Mouse (Mus musculus): ENCODE results near the gene Sept14. TPM values are rescaled to one million over a fixed set of nuclear protein-coding genes. Genes with fewer than 3 reads are reported as not detected.

Sept14 gene
- polyA plus RNA-seq, 1 experiment from 2014 or later, result not detected

- H3K27ac ChIP-seq (ENCODE audit: low read depth, low read length), result peak overlapping the region; percentile 98
- H3K9me3 ChIP-seq (ENCODE audit: control insufficient read depth, low read length), result no peaks in the 10 kb centered on the region
- H3K4me3 ChIP-seq (ENCODE audit: low read length), result peak overlapping the region; percentile 91
Observed at GRCm38 (mm10) chr5:129725774-129726392, 17.6 kb upstream of the Sept14 start.

DNA sequence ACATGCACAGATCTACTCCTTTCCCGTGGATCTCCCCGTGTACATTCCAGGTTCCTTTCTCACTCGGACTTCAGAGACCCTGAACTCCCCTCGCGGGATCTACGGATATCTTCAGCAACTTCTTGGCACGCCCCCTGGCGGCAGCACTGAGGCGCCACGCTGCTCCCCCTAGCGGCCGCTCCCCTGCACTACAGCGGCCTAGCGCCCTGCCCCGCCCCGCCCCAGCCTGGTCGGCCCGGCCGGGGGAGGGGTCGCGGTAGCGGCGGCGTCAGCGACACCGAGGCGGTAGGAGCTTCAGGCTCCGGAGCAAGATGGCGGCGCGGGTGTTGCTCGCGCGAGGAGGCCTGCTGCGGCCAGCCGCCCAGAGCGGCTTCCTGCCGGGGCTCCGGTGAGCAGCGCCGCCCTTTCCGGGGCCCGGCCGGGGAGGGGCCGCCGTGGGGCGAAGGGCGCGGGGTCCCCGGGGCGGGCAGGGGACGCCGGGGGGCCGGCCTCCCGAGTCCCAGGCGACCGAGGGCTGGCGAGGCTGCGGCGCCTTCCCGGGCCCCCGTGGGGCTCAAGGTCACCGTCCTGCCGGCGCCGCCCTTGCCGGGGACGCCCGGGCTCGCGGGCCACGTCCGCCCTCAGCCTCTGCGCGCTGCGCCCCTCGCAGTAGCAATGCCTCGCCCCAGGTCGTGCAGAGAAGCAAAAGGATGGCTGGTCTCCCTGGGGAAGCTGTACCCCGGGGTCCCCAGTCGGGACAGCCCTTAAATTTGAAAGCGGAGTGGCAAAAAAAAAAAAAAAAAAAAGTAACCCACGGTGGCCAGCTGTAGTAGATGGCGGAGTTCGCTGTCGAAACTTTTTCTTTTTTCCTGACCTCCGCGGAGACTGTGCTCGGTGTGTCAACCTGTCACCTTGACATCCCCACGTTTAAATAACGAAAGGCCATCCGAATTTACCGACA, 16.8 kb upstream of the Sept14 start, which contains the start of gene Nipsnap2:
TSS of gene Nipsnap2 (plus strand) at position 230 of the 940 bp plus-strand sequence.
- H3K4me1 ChIP-seq (ENCODE audit: control insufficient read depth, insufficient read depth, low read depth, low read length), result peaks cover 11% of the 10 kb centered on the region
- H3K27ac ChIP-seq (ENCODE audit: low read depth, low read length), result peak within 1 kb of the TSS; percentile 98
- under 1% methylated on average over 75 of the region's 93 CpGs for WGBS
- no peaks in the 10 kb centered on the region for H3K9me3 ChIP-seq (ENCODE audit: control insufficient read depth, low read length)
- H3K4me2 ChIP-seq (ENCODE audit: low read length), result peak within 1 kb of the TSS; percentile 66
- peak; percentile 95 for ATAC-seq
- H3K4me3 ChIP-seq (ENCODE audit: low read length), result peak within 1 kb of the TSS; percentile 91
- no peaks in the 10 kb centered on the region for H3K27me3 ChIP-seq (replicated peaks; ENCODE audit: control insufficient read depth, insufficient read depth, low read length)
- H3K36me3 ChIP-seq (ENCODE audit: control insufficient read depth, insufficient read depth, low read length), result 0 out of 2 replicates have a peak, but pooled peaks cover 1% of the 10 kb centered on the region
- H3K9ac ChIP-seq (ENCODE audit: low read depth, low read length), result peak within 1 kb of the TSS; percentile 96

More at GRCm38 (mm10) chr5:129725774-129726392, 17.6 kb upstream of the Sept14 start:
- ATAC-seq, result no peak
- Histone ChIP-seq H3K36me3 (ENCODE audit: control insufficient read depth, insufficient read depth, low read length) (no peaks in the 10 kb centered on the region), H3K9ac (ENCODE audit: low read depth, low read length) (peak overlapping the region; percentile 96), H3K27me3 (replicated peaks; ENCODE audit: control insufficient read depth, insufficient read depth, low read length) (no peaks in the 10 kb centered on the region), H3K4me1 (ENCODE audit: control insufficient read depth, insufficient read depth, low read depth, low read length) (peaks cover 11% of the 10 kb centered on the region), H3K4me2 (ENCODE audit: low read length) (peak overlapping the region; percentile 66)
- 12% methylated on average over 7 of the region's 7 CpGs for WGBS

DNA sequence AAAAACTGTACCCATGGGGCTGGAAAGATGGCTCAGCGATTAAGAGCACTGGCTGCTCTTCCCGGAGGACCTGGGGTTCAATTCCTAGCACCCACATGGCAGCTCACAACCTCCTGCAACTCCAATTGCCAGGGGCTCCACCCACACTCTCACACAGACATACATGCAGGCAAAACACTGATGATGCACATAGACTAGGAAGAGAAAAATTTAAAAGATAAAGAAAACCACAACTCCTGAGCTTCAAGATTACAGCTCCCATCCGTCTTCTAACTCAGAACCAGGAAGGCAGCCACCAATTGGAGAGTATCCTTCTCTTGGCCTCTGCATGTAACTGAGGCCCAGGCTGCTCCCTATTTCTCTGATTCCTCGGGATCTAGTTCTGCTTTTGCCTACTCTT, 16.0 kb upstream of the Sept14 start:
- Histone ChIP-seq H3K9me3 (ENCODE audit: control insufficient read depth, low read length) (no peaks in the 10 kb centered on the region), H3K27ac (ENCODE audit: low read depth, low read length) (no peak overlapping the region), H3K4me2 (ENCODE audit: low read length) (peak overlapping the region; percentile 66), H3K4me1 (ENCODE audit: control insufficient read depth, insufficient read depth, low read depth, low read length) (peaks cover 11% of the 10 kb centered on the region), H3K4me3 (ENCODE audit: low read length) (peak overlapping the region; percentile 91), H3K9ac (ENCODE audit: low read depth, low read length) (no peak overlapping the region; the same call in 1 of the 2 replicates), H3K27me3 (replicated peaks; ENCODE audit: control insufficient read depth, insufficient read depth, low read length) (no peaks in the 10 kb centered on the region), H3K36me3 (ENCODE audit: control insufficient read depth, insufficient read depth, low read length) (peaks cover 6% of the 10 kb centered on the region; the same call in 1 of the 2 replicates)
- no peak; the same call in 1 of the 2 replicates for ATAC-seq
- WGBS, result 52% methylated on average over 4 of the region's 4 CpGs

- Histone ChIP-seq H3K4me3 (ENCODE audit: low read length) (no peak overlapping the region), H3K9me3 (ENCODE audit: control insufficient read depth, low read length) (no peaks in the 10 kb centered on the region), H3K4me2 (ENCODE audit: low read length) (no peak overlapping the region), H3K27me3 (replicated peaks; ENCODE audit: control insufficient read depth, insufficient read depth, low read length) (no peaks in the 10 kb centered on the region), H3K36me3 (ENCODE audit: control insufficient read depth, insufficient read depth, low read length) (peaks cover 20% of the 10 kb centered on the region), H3K9ac (ENCODE audit: low read depth, low read length) (no peak overlapping the region), H3K27ac (ENCODE audit: low read depth, low read length) (no peak overlapping the region), H3K4me1 (ENCODE audit: control insufficient read depth, insufficient read depth, low read depth, low read length) (peaks cover 7% of the 10 kb centered on the region)
- WGBS, result 86% methylated on average over 3 of the region's 3 CpGs
- ATAC-seq, result no peak
Observed at GRCm38 (mm10) chr5:129720176-129720575, 11.9 kb upstream of the Sept14 start.

DNA sequence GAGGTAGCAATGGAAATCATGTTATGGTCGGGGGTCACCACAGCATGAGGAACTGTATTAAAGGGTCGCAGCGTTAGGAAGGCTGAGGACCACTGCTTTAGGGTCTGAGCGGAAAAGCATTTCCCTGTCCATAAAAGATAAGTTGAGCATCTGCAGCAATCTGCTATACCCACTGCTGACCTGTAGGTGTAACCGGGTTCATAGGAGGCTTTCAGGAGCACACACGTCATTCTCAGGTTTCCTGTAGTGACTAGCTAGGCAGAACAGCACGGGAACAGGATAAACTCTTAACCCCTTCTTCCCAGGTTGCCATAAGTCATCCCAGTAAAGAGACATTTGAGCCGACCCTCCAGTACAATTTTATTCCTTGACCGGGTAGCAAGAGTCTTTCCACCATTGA, 8.7 kb upstream of the Sept14 start:
- Histone ChIP-seq H3K9me3 (ENCODE audit: control insufficient read depth, low read length) (no peaks in the 10 kb centered on the region), H3K9ac (ENCODE audit: low read depth, low read length) (no peak overlapping the region), H3K27ac (ENCODE audit: low read depth, low read length) (no peak overlapping the region), H3K4me2 (ENCODE audit: low read length) (no peak overlapping the region), H3K36me3 (ENCODE audit: control insufficient read depth, insufficient read depth, low read length) (peaks cover 20% of the 10 kb centered on the region), H3K27me3 (replicated peaks; ENCODE audit: control insufficient read depth, insufficient read depth, low read length) (no peaks in the 10 kb centered on the region), H3K4me1 (ENCODE audit: control insufficient read depth, insufficient read depth, low read depth, low read length) (peaks cover 7% of the 10 kb centered on the region), H3K4me3 (ENCODE audit: low read length) (no peak overlapping the region)
- WGBS, result 90% methylated on average over 9 of the region's 9 CpGs
- no peak for ATAC-seq

DNA sequence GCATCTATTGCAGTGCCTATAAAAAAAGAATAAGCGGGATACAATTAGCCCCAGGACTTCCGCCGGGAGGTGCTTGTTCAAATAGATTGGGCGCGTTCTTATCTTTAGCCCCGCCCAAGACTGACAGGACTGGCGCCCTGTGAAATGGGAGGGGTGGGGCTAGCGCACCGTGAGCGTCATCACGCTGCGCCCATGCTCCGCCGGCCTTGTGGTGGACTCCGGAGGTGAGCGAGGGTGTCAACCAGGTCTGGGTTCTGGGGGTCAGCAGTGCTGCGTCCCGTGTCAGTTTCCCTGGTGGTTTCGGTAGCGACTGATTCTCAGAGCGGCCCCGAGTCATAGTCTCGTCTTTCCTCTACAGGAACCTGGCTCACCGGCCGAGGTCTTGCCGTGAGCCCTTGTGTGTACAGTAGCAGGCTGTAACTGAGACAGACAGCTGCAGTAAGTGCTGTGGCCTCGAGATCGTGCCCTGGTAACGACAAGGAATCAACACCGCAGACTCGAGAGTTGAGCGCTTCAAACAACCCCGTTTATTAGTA, 7.1 kb upstream of the Sept14 start, which contains the start of gene Mrps17:
TSS of gene Mrps17 (plus strand) at position 172 of the 536 bp plus-strand sequence.
- Histone ChIP-seq H3K4me2 (ENCODE audit: low read length) (peak within 1 kb of the TSS; percentile 93), H3K9me3 (ENCODE audit: control insufficient read depth, low read length) (no peaks in the 10 kb centered on the region)
- under 1% methylated on average over 33 of the region's 33 CpGs for WGBS

GRCm38 (mm10) chr5:129703368-129703767, 4.9 kb downstream of the Sept14 start:
- Histone ChIP-seq H3K4me3 (ENCODE audit: low read length) (no peak overlapping the region), H3K27ac (ENCODE audit: low read depth, low read length) (no peak overlapping the region), H3K27me3 (replicated peaks; ENCODE audit: control insufficient read depth, insufficient read depth, low read length) (peaks cover 2% of the 10 kb centered on the region), H3K4me1 (ENCODE audit: control insufficient read depth, insufficient read depth, low read depth, low read length) (no peaks in the 10 kb centered on the region), H3K9ac (ENCODE audit: low read depth, low read length) (no peak overlapping the region), H3K4me2 (ENCODE audit: low read length) (no peak overlapping the region), H3K9me3 (ENCODE audit: control insufficient read depth, low read length) (no peaks in the 10 kb centered on the region), H3K36me3 (ENCODE audit: control insufficient read depth, insufficient read depth, low read length) (no peaks in the 10 kb centered on the region)
- no peak for ATAC-seq

More for the DNA sequence above, 7.1 kb upstream of the Sept14 start, which contains the start of gene Mrps17:
- H3K9ac ChIP-seq (ENCODE audit: low read depth, low read length), result peak within 1 kb of the TSS; percentile 83
- ATAC-seq, result peak; percentile 98
- H3K27me3 ChIP-seq (replicated peaks; ENCODE audit: control insufficient read depth, insufficient read depth, low read length), result no peaks in the 10 kb centered on the region
- H3K4me3 ChIP-seq (ENCODE audit: low read length), result peak within 1 kb of the TSS; percentile 86
- peaks cover 20% of the 10 kb centered on the region for H3K36me3 ChIP-seq (ENCODE audit: control insufficient read depth, insufficient read depth, low read length)
- peaks cover 7% of the 10 kb centered on the region for H3K4me1 ChIP-seq (ENCODE audit: control insufficient read depth, insufficient read depth, low read depth, low read length)
- H3K27ac ChIP-seq (ENCODE audit: low read depth, low read length), result peak within 1 kb of the TSS; percentile 66

DNA sequence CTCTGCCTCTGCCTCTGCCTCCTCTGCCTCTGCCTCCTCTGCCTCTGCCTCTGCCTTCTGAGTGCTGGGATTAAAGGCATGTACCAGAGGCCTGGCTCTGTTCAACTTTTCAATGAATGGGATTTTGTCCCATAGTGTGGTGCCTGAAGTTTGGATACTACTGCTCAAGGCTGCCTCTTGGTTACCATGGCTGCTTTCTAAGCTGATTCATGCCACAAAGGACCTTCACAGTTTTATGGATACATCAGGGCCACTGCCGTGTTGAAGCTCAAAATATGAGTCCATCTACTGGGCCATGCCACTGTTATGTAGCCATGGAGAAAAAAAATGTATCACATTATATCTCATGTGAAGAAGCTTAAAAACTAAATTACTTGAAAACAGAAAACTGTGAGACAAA, 6.6 kb downstream of the Sept14 start:
- WGBS, result 66% methylated on average over 1 of the region's 1 CpGs
- H3K4me3 ChIP-seq (ENCODE audit: low read length), result no peak overlapping the region

GRCm38 (mm10) chr5:129700506-129700905, 7.8 kb downstream of the Sept14 start:
- peak overlapping the region; percentile 28 for H3K4me2 ChIP-seq (ENCODE audit: low read length)
- no peak overlapping the region for H3K9ac ChIP-seq (ENCODE audit: low read depth, low read length)
- H3K27me3 ChIP-seq (replicated peaks; ENCODE audit: control insufficient read depth, insufficient read depth, low read length), result peaks cover 2% of the 10 kb centered on the region
- no peak overlapping the region for H3K27ac ChIP-seq (ENCODE audit: low read depth, low read length)
- no peaks in the 10 kb centered on the region for H3K4me1 ChIP-seq (ENCODE audit: control insufficient read depth, insufficient read depth, low read depth, low read length)
- no peak overlapping the region for H3K4me3 ChIP-seq (ENCODE audit: low read length)
- no peak for ATAC-seq
- H3K36me3 ChIP-seq (ENCODE audit: control insufficient read depth, insufficient read depth, low read length), result no peaks in the 10 kb centered on the region
- no peaks in the 10 kb centered on the region for H3K9me3 ChIP-seq (ENCODE audit: control insufficient read depth, low read length)
- WGBS, result 30% methylated on average over 2 of the region's 2 CpGs

More for the DNA sequence above, 6.6 kb downstream of the Sept14 start:
- Histone ChIP-seq H3K27me3 (replicated peaks; ENCODE audit: control insufficient read depth, insufficient read depth, low read length) (peaks cover 2% of the 10 kb centered on the region), H3K4me1 (ENCODE audit: control insufficient read depth, insufficient read depth, low read depth, low read length) (no peaks in the 10 kb centered on the region), H3K9me3 (ENCODE audit: control insufficient read depth, low read length) (no peaks in the 10 kb centered on the region), H3K9ac (ENCODE audit: low read depth, low read length) (no peak overlapping the region), H3K36me3 (ENCODE audit: control insufficient read depth, insufficient read depth, low read length) (no peaks in the 10 kb centered on the region), H3K27ac (ENCODE audit: low read depth, low read length) (no peak overlapping the region), H3K4me2 (ENCODE audit: low read length) (no peak overlapping the region)
- ATAC-seq, result no peak

Data from hindbrain, embryonic 16.5 days (tissue).